Mouse (Mus musculus) liver, embryonic 12.5 days (tissue): ENCODE measurements around the gene Oas1g. TPM values are rescaled to one million over a fixed set of nuclear protein-coding genes. Genes with fewer than 3 reads are reported as not detected.
"Not testable (repeated sequence)": the region's sequence is repeated elsewhere in the genome, so short reads cannot be mapped to it uniquely, and the experiment has no call there.

Source experiments
- ATAC-seq: fragments of 200-750 bp; cut with Nextera tagmentation; 2 replicates; pipeline ENCODE4 v1.8.0; 2017; ENCODE audit warnings: moderate number of reproducible peaks, mild to moderate bottlenecking, moderate library complexity
- H3K27ac ChIP-seq: fragments of 300-500 bp; sonication (generic); 2 replicates; pipeline ENCODE4 v1.5.1; 2016; ENCODE audit warnings: mild to moderate bottlenecking
- H3K27me3 ChIP-seq: fragments of 300-500 bp; sonication (generic); replicated peaks from 2 replicates; pipeline ENCODE4 v1.6.1; 2016; ENCODE audit warnings: mild to moderate bottlenecking, moderate library complexity
- H3K36me3 ChIP-seq: fragments of 300-500 bp; sonication (generic); 2 replicates; pipeline ENCODE4 v1.6.1; 2016; ENCODE audit warnings: mild to moderate bottlenecking, moderate library complexity
- H3K4me1 ChIP-seq: fragments of 300-500 bp; sonication (generic); 2 replicates; pipeline ENCODE4 v1.6.1; 2016
- H3K4me2 ChIP-seq: fragments of 300-500 bp; sonication (generic); 2 replicates; pipeline ENCODE4 v1.6.1; 2016; ENCODE audit warnings: mild to moderate bottlenecking, moderate library complexity
- H3K4me3 ChIP-seq: fragments of 300-500 bp; sonication (generic); 2 replicates; pipeline ENCODE4 v1.5.1; 2016; ENCODE audit warnings: mild to moderate bottlenecking, moderate library complexity
- H3K9ac ChIP-seq: fragments of 300-500 bp; sonication (generic); 2 replicates; pipeline ENCODE4 v1.6.1; 2016; ENCODE audit warnings: mild to moderate bottlenecking, moderate library complexity
- H3K9me3 ChIP-seq: fragments of 300-500 bp; sonication (generic); replicated peaks from 2 replicates; pipeline ENCODE4 v1.6.1; 2016; ENCODE audit warnings: mild to moderate bottlenecking, moderate library complexity
- WGBS: fragments of 180-500 bp; shearing (Covaris S2); methylation state at CpG from one replicate; pipeline ENCODE4 v1.1.7; 2016; ENCODE audit not compliant: insufficient replicate concordance; 5-methylcytosine and 5-hydroxymethylcytosine counted together
- polyA plus RNA-seq: library from polyadenylated mRNA; unstranded; fragments of >200 nt; fragmentation: Nextera tagmentation; extraction: Ambion mirVana; gene quantifications from 2 replicates; pipeline ENCODE4 v1.2.1, GENCODE M21; 2016

Gene Oas1g
- polyA plus RNA-seq, 1 experiment from 2014 or later = 0.15 TPM

GRCm38 (mm10) chr5:120900666-120901065 lies 13.3 kb upstream of the Oas1g start:
- H3K4me3 ChIP-seq = no peak overlapping the region
- H3K9me3 ChIP-seq = no peaks in the 10 kb centered on the region
- H3K4me1 ChIP-seq = no peaks in the 10 kb centered on the region
- no peak overlapping the region for H3K9ac ChIP-seq
- no peaks in the 10 kb centered on the region for H3K27me3 ChIP-seq
- 31% methylated on average over 1 of the region's 1 CpGs for WGBS
- H3K27ac ChIP-seq = no peak overlapping the region
- H3K36me3 ChIP-seq = no peaks in the 10 kb centered on the region
- H3K4me2 ChIP-seq = no peak overlapping the region
- no peak for ATAC-seq

- H3K4me3 ChIP-seq = no peak overlapping the region
- H3K4me1 ChIP-seq = no peaks in the 10 kb centered on the region
- no peak for ATAC-seq
- H3K27me3 ChIP-seq = no peaks in the 10 kb centered on the region
- no peak overlapping the region for H3K9ac ChIP-seq
- H3K4me2 ChIP-seq = no peak overlapping the region
- H3K27ac ChIP-seq = no peak overlapping the region
- no peaks in the 10 kb centered on the region for H3K9me3 ChIP-seq
- no peaks in the 10 kb centered on the region for H3K36me3 ChIP-seq
Measured at GRCm38 (mm10) chr5:120898726-120899125, 11.3 kb upstream of the Oas1g start.

GRCm38 (mm10) chr5:120898307-120898706 lies 10.9 kb upstream of the Oas1g start:
- no peaks in the 10 kb centered on the region for H3K9me3 ChIP-seq
- H3K4me3 ChIP-seq = no peak overlapping the region
- H3K36me3 ChIP-seq = no peaks in the 10 kb centered on the region
- no peak for ATAC-seq
- 65% methylated on average over 6 of the region's 6 CpGs for whole genome bisulfite sequencing
- no peaks in the 10 kb centered on the region for H3K4me1 ChIP-seq
- no peak overlapping the region for H3K4me2 ChIP-seq
- no peaks in the 10 kb centered on the region for H3K27me3 ChIP-seq
- H3K9ac ChIP-seq = no peak overlapping the region
- no peak overlapping the region for H3K27ac ChIP-seq

GRCm38 (mm10) chr5:120895231-120895900 lies 8.0 kb upstream of the Oas1g start:
- Histone ChIP-seq H3K9me3 (no peaks in the 10 kb centered on the region), H3K9ac (no peak overlapping the region), H3K27ac (no peak overlapping the region), H3K4me3 (no peak overlapping the region), H3K4me2 (no peak overlapping the region), H3K27me3 (no peaks in the 10 kb centered on the region), H3K4me1 (no peaks in the 10 kb centered on the region), H3K36me3 (no peaks in the 10 kb centered on the region)
- WGBS = 74% methylated on average over 11 of the region's 11 CpGs
- ATAC-seq = no peak

GRCm38 (mm10) chr5:120894692-120895091 lies 7.3 kb upstream of the Oas1g start:
- not testable (repeated sequence) for H3K9me3 ChIP-seq, H3K27me3 ChIP-seq, H3K27ac ChIP-seq, H3K4me2 ChIP-seq, H3K4me1 ChIP-seq, H3K9ac ChIP-seq, ATAC-seq, H3K4me3 ChIP-seq, H3K36me3 ChIP-seq
- 38% methylated on average over 2 of the region's 2 CpGs for WGBS

GRCm38 (mm10) chr5:120893866-120894265 lies 6.5 kb upstream of the Oas1g start:
- 74% methylated on average over 4 of the region's 4 CpGs for WGBS
- not testable (repeated sequence) for H3K4me2 ChIP-seq, H3K4me3 ChIP-seq, H3K4me1 ChIP-seq, H3K27me3 ChIP-seq, H3K27ac ChIP-seq, H3K9ac ChIP-seq, ATAC-seq, H3K36me3 ChIP-seq, H3K9me3 ChIP-seq

- WGBS = 57% methylated on average over 2 of the region's 2 CpGs
- no peak overlapping the region for H3K4me3 ChIP-seq
- H3K9ac ChIP-seq = no peak overlapping the region
- no peak overlapping the region for H3K4me2 ChIP-seq
- H3K27me3 ChIP-seq = no peaks in the 10 kb centered on the region; the same call in 1 of the 2 replicates
- H3K4me1 ChIP-seq = no peaks in the 10 kb centered on the region
- no peak for ATAC-seq
- H3K36me3 ChIP-seq = no peaks in the 10 kb centered on the region
- no peak overlapping the region for H3K27ac ChIP-seq
- H3K9me3 ChIP-seq = no peaks in the 10 kb centered on the region
Measured at GRCm38 (mm10) chr5:120892243-120892660, 4.8 kb upstream of the Oas1g start.

GRCm38 (mm10) chr5:120891566-120892242 lies 4.3 kb upstream of the Oas1g start:
- ATAC-seq, H3K27me3 ChIP-seq, H3K9ac ChIP-seq, H3K27ac ChIP-seq, H3K4me1 ChIP-seq, H3K4me2 ChIP-seq, H3K4me3 ChIP-seq, H3K36me3 ChIP-seq, H3K9me3 ChIP-seq: not testable (repeated sequence)
- 52% methylated on average over 2 of the region's 2 CpGs for WGBS

GRCm38 (mm10) chr5:120890991-120891390 lies 3.6 kb upstream of the Oas1g start:
- Histone ChIP-seq H3K9ac (no peak overlapping the region), H3K9me3 (no peaks in the 10 kb centered on the region), H3K4me2 (no peak overlapping the region), H3K36me3 (no peaks in the 10 kb centered on the region), H3K27me3 (no peaks in the 10 kb centered on the region; the same call in 1 of the 2 replicates), H3K27ac (no peak overlapping the region), H3K4me1 (no peaks in the 10 kb centered on the region), H3K4me3 (no peak overlapping the region)
- 33% methylated on average over 3 of the region's 3 CpGs for WGBS
- no peak for ATAC-seq

GRCm38 (mm10) chr5:120890026-120890425 lies 2.6 kb upstream of the Oas1g start:
- no peak overlapping the region for H3K9ac ChIP-seq
- no peaks in the 10 kb centered on the region for H3K9me3 ChIP-seq
- H3K36me3 ChIP-seq = no peaks in the 10 kb centered on the region
- no peak overlapping the region for H3K27ac ChIP-seq
- no peak overlapping the region for H3K4me2 ChIP-seq
- H3K4me3 ChIP-seq = no peak overlapping the region
- H3K27me3 ChIP-seq = no peaks in the 10 kb centered on the region; the same call in 1 of the 2 replicates
- H3K4me1 ChIP-seq = no peaks in the 10 kb centered on the region
- ATAC-seq = no peak
- 58% methylated on average over 2 of the region's 2 CpGs for WGBS

GRCm38 (mm10) chr5:120888294-120888815 lies 942 bp upstream of the Oas1g start:
- H3K4me2 ChIP-seq, ATAC-seq, H3K27me3 ChIP-seq, H3K9ac ChIP-seq, H3K4me3 ChIP-seq, H3K9me3 ChIP-seq, H3K36me3 ChIP-seq, H3K27ac ChIP-seq, H3K4me1 ChIP-seq: not testable (repeated sequence)
- WGBS = 26% methylated on average over 4 of the region's 4 CpGs

GRCm38 (mm10) chr5:120887831-120888230 lies 418 bp upstream of the Oas1g start:
- H3K27ac ChIP-seq = no peak overlapping the region
- H3K27me3 ChIP-seq = no peaks in the 10 kb centered on the region; the same call in 1 of the 2 replicates
- no peaks in the 10 kb centered on the region for H3K36me3 ChIP-seq
- WGBS = 29% methylated on average over 6 of the region's 6 CpGs
- no peak overlapping the region for H3K4me3 ChIP-seq
- H3K9ac ChIP-seq = no peak overlapping the region
- H3K4me2 ChIP-seq = no peak overlapping the region
- no peaks in the 10 kb centered on the region for H3K9me3 ChIP-seq
- no peak for ATAC-seq
- H3K4me1 ChIP-seq = no peaks in the 10 kb centered on the region
